Mouse (Mus musculus): Measurements from ENCODE around the gene Cdc42se1. TPM values are rescaled to one million over a fixed set of nuclear protein-coding genes. Genes with fewer than 3 reads are reported as not detected.

Gene Cdc42se1
- 23.3 and 29.2 TPM in 2 replicates for polyA plus RNA-seq (2012; ENCODE audit: insufficient read depth, insufficient read length, missing spikeins)

GRCm38 (mm10) chr3:95228148-95228893 lies at the start of gene Cdc42se1:
Gene Cdc42se1, plus strand, starts transcription at chr3:95228732.
- H3K4me3 ChIP-seq (ENCODE audit: insufficient read depth, low read depth, low read length): peak within 1 kb of the TSS; percentile 88
- H3K27ac ChIP-seq (replicated peaks; ENCODE audit: low read depth, low read length): peak within 1 kb of the TSS; percentile 88
- H3K4me1 ChIP-seq (ENCODE audit: control insufficient read depth, insufficient read depth, insufficient read length, low read length): peaks cover 20% of the 10 kb centered on the region

GRCm38 (mm10) chr3:95178948-95179347 lies 49.6 kb upstream of the Cdc42se1 start:
- no peak overlapping the region for H3K27ac ChIP-seq (replicated peaks; ENCODE audit: low read depth, low read length)
- H3K4me3 ChIP-seq (ENCODE audit: insufficient read depth, low read depth, low read length): no peak overlapping the region
- H3K4me1 ChIP-seq (ENCODE audit: control insufficient read depth, insufficient read depth, insufficient read length, low read length): 0 out of 2 replicates have a peak, but pooled peaks cover 2% of the 10 kb centered on the region

GRCm38 (mm10) chr3:95179890-95180289 lies 48.6 kb upstream of the Cdc42se1 start:
- Histone ChIP-seq H3K4me3 (ENCODE audit: insufficient read depth, low read depth, low read length) (no peak overlapping the region), H3K27ac (replicated peaks; ENCODE audit: low read depth, low read length) (no peak overlapping the region), H3K4me1 (ENCODE audit: control insufficient read depth, insufficient read depth, insufficient read length, low read length) (no peaks in the 10 kb centered on the region)

GRCm38 (mm10) chr3:95181841-95182240 lies 46.7 kb upstream of the Cdc42se1 start:
- Histone ChIP-seq H3K27ac (replicated peaks; ENCODE audit: low read depth, low read length) (no peak overlapping the region), H3K4me3 (ENCODE audit: insufficient read depth, low read depth, low read length) (no peak overlapping the region), H3K4me1 (ENCODE audit: control insufficient read depth, insufficient read depth, insufficient read length, low read length) (no peaks in the 10 kb centered on the region)

- Histone ChIP-seq H3K4me1 (ENCODE audit: control insufficient read depth, insufficient read depth, insufficient read length, low read length) (no peaks in the 10 kb centered on the region), H3K27ac (replicated peaks; ENCODE audit: low read depth, low read length) (no peak overlapping the region), H3K4me3 (ENCODE audit: insufficient read depth, low read depth, low read length) (no peak overlapping the region)
Measured at GRCm38 (mm10) chr3:95184796-95185577, 43.5 kb upstream of the Cdc42se1 start.

- H3K4me3 ChIP-seq (ENCODE audit: insufficient read depth, low read depth, low read length): no peak overlapping the region
- H3K27ac ChIP-seq (replicated peaks; ENCODE audit: low read depth, low read length): no peak overlapping the region
- no peaks in the 10 kb centered on the region for H3K4me1 ChIP-seq (ENCODE audit: control insufficient read depth, insufficient read depth, insufficient read length, low read length)
Measured at GRCm38 (mm10) chr3:95186100-95186499, 42.4 kb upstream of the Cdc42se1 start.

- H3K27ac ChIP-seq (replicated peaks; ENCODE audit: low read depth, low read length): no peak overlapping the region
- no peaks in the 10 kb centered on the region for H3K4me1 ChIP-seq (ENCODE audit: control insufficient read depth, insufficient read depth, insufficient read length, low read length)
- H3K4me3 ChIP-seq (ENCODE audit: insufficient read depth, low read depth, low read length): no peak overlapping the region
Measured at GRCm38 (mm10) chr3:95186888-95187287, 41.6 kb upstream of the Cdc42se1 start.

- Histone ChIP-seq H3K4me1 (ENCODE audit: control insufficient read depth, insufficient read depth, insufficient read length, low read length) (no peaks in the 10 kb centered on the region), H3K4me3 (ENCODE audit: insufficient read depth, low read depth, low read length) (no peak overlapping the region), H3K27ac (replicated peaks; ENCODE audit: low read depth, low read length) (no peak overlapping the region)
Measured at GRCm38 (mm10) chr3:95194721-95195135, 33.8 kb upstream of the Cdc42se1 start.

- Histone ChIP-seq H3K27ac (replicated peaks; ENCODE audit: low read depth, low read length) (no peak overlapping the region), H3K4me3 (ENCODE audit: insufficient read depth, low read depth, low read length) (no peak overlapping the region), H3K4me1 (ENCODE audit: control insufficient read depth, insufficient read depth, insufficient read length, low read length) (no peaks in the 10 kb centered on the region)
Measured at GRCm38 (mm10) chr3:95195772-95196171, 32.8 kb upstream of the Cdc42se1 start.

- no peak overlapping the region for H3K27ac ChIP-seq (replicated peaks; ENCODE audit: low read depth, low read length)
- no peak overlapping the region for H3K4me3 ChIP-seq (ENCODE audit: insufficient read depth, low read depth, low read length)
- no peaks in the 10 kb centered on the region for H3K4me1 ChIP-seq (ENCODE audit: control insufficient read depth, insufficient read depth, insufficient read length, low read length)
Measured at GRCm38 (mm10) chr3:95199101-95199500, 29.4 kb upstream of the Cdc42se1 start.

GRCm38 (mm10) chr3:95200132-95200531 lies 28.4 kb upstream of the Cdc42se1 start:
- Histone ChIP-seq H3K4me1 (ENCODE audit: control insufficient read depth, insufficient read depth, insufficient read length, low read length) (no peaks in the 10 kb centered on the region), H3K4me3 (ENCODE audit: insufficient read depth, low read depth, low read length) (no peak overlapping the region), H3K27ac (replicated peaks; ENCODE audit: low read depth, low read length) (no peak overlapping the region)

GRCm38 (mm10) chr3:95200562-95200961 lies 28.0 kb upstream of the Cdc42se1 start:
- Histone ChIP-seq H3K4me1 (ENCODE audit: control insufficient read depth, insufficient read depth, insufficient read length, low read length) (no peaks in the 10 kb centered on the region), H3K4me3 (ENCODE audit: insufficient read depth, low read depth, low read length) (no peak overlapping the region), H3K27ac (replicated peaks; ENCODE audit: low read depth, low read length) (no peak overlapping the region)

- Histone ChIP-seq H3K4me3 (ENCODE audit: insufficient read depth, low read depth, low read length) (no peak overlapping the region), H3K27ac (replicated peaks; ENCODE audit: low read depth, low read length) (no peak overlapping the region), H3K4me1 (ENCODE audit: control insufficient read depth, insufficient read depth, insufficient read length, low read length) (no peaks in the 10 kb centered on the region)
Measured at GRCm38 (mm10) chr3:95203880-95204279, 24.7 kb upstream of the Cdc42se1 start.

GRCm38 (mm10) chr3:95208286-95208685 lies 20.2 kb upstream of the Cdc42se1 start:
- H3K4me1 ChIP-seq (ENCODE audit: control insufficient read depth, insufficient read depth, insufficient read length, low read length): no peaks in the 10 kb centered on the region
- no peak overlapping the region for H3K27ac ChIP-seq (replicated peaks; ENCODE audit: low read depth, low read length)
- H3K4me3 ChIP-seq (ENCODE audit: insufficient read depth, low read depth, low read length): no peak overlapping the region

GRCm38 (mm10) chr3:95210585-95210984 lies 17.9 kb upstream of the Cdc42se1 start:
- Histone ChIP-seq H3K4me3 (ENCODE audit: insufficient read depth, low read depth, low read length) (no peak overlapping the region), H3K4me1 (ENCODE audit: control insufficient read depth, insufficient read depth, insufficient read length, low read length) (no peaks in the 10 kb centered on the region), H3K27ac (replicated peaks; ENCODE audit: low read depth, low read length) (no peak overlapping the region)
